Mouse (Mus musculus): Measurements from ENCODE around the gene Fscn2.

GRCm38 (mm10) chr11:120362891-120363290 is 1.6 kb downstream of the Fscn2 start:
- TF ChIP-seq CTCF (IDR thresholded peaks at IDR 0.05; ENCODE audit: control insufficient read depth, insufficient read depth, low read length) (no peak), POLR2A (IDR thresholded peaks at IDR 0.05; ENCODE audit: borderline replicate concordance, control insufficient read depth, low read depth, low read length) (no peak)

All from bone marrow, adult 2 months (tissue).